Mouse (Mus musculus) limb, embryonic 14.5 days (tissue): ENCODE data around the gene Ttc27. TPM values are rescaled to one million over a fixed set of nuclear protein-coding genes. Genes with fewer than 3 reads are reported as not detected.

Experiments
- ATAC-seq: fragments of 200-750 bp; cut with Nextera tagmentation; 2 replicates; pipeline ENCODE4 v1.8.0; 2017; ENCODE audit warnings: low read depth, moderate number of reproducible peaks, moderate TSS enrichment; ENCODE audit not compliant: low FRiP score
- DNase-seq: peaks from one replicate; pipeline ENCODE4 v3.0.0-alpha.2; 2015; ENCODE audit warnings: low spot score
- H3K27ac ChIP-seq: fragments of 300-500 bp; sonication (generic); replicated peaks from 2 replicates; pipeline ENCODE4 v1.5.1; 2014; ENCODE audit warnings: low read depth, mild to moderate bottlenecking, low read length, moderate library complexity, mixed read lengths
- H3K27me3 ChIP-seq: fragments of 300-500 bp; sonication (generic); 2 replicates; pipeline ENCODE4 v1.6.1; 2014; ENCODE audit warnings: low read length, mixed read lengths; ENCODE audit not compliant: control insufficient read depth, insufficient read depth
- H3K36me3 ChIP-seq: fragments of 300-500 bp; sonication (generic); 2 replicates; pipeline ENCODE4 v1.6.1; 2014; ENCODE audit warnings: mild to moderate bottlenecking, low read length, moderate library complexity, mixed read lengths; ENCODE audit not compliant: control insufficient read depth, insufficient read depth
- H3K4me1 ChIP-seq: fragments of 300-500 bp; sonication (generic); 2 replicates; pipeline ENCODE4 v1.6.1; 2014; ENCODE audit warnings: antibody characterized with exemption, low read length, mixed read lengths; ENCODE audit not compliant: control insufficient read depth, insufficient read depth
- H3K4me2 ChIP-seq: fragments of 300-500 bp; sonication (generic); replicated peaks from 2 replicates; pipeline ENCODE4 v1.6.1; 2014; ENCODE audit warnings: low read depth, mild to moderate bottlenecking, low read length, moderate library complexity; ENCODE audit not compliant: severe bottlenecking
- H3K4me3 ChIP-seq: fragments of 300-500 bp; sonication (generic); replicated peaks from 2 replicates; pipeline ENCODE4 v1.5.1; 2014; ENCODE audit warnings: low read length
- H3K9ac ChIP-seq: fragments of 300-500 bp; sonication (generic); 2 replicates; pipeline ENCODE4 v1.6.1; 2014; ENCODE audit warnings: mild to moderate bottlenecking, low read depth, low read length, moderate library complexity; ENCODE audit not compliant: severe bottlenecking
- H3K9me3 ChIP-seq: fragments of 300-500 bp; sonication (generic); 2 replicates; pipeline ENCODE4 v1.6.1; 2016; ENCODE audit warnings: low read length; ENCODE audit not compliant: control insufficient read depth
- POLR2A ChIP-seq: fragments of 200-500 bp; IDR thresholded peaks from 2 replicates; pipeline ENCODE4 v1.8.0; 2012; ENCODE audit warnings: inconsistent platforms, mild to moderate bottlenecking, moderate library complexity, borderline replicate concordance; ENCODE audit not compliant: insufficient read depth, insufficient read length; ENCODE audit errors: extremely low read depth
- WGBS: fragments of 180-500 bp; shearing (Covaris S2); extraction: QIAGEN DNeasy Blood & Tissue Kit; methylation state at CpG from one replicate; pipeline ENCODE4 v1.1.7; 2014; 5-methylcytosine and 5-hydroxymethylcytosine counted together
- polyA plus RNA-seq, 2 experiments: library from polyadenylated mRNA; depleted of rRNA in 1 of 2; stranded (reverse) in 1 of 2; unstranded in 1 of 2; fragments of >200 nt; fragmentation: Nextera tagmentation in 1 of 2; extraction: Ambion mirVana in 1 of 2; gene quantifications; 2 replicates each; pipeline versions ENCODE4 v1.2.1 to v1.2.3; 2012 to 2014

Ttc27 gene
- polyA plus RNA-seq, 2 experiments: 17.5 to 24.4 TPM

DNA sequence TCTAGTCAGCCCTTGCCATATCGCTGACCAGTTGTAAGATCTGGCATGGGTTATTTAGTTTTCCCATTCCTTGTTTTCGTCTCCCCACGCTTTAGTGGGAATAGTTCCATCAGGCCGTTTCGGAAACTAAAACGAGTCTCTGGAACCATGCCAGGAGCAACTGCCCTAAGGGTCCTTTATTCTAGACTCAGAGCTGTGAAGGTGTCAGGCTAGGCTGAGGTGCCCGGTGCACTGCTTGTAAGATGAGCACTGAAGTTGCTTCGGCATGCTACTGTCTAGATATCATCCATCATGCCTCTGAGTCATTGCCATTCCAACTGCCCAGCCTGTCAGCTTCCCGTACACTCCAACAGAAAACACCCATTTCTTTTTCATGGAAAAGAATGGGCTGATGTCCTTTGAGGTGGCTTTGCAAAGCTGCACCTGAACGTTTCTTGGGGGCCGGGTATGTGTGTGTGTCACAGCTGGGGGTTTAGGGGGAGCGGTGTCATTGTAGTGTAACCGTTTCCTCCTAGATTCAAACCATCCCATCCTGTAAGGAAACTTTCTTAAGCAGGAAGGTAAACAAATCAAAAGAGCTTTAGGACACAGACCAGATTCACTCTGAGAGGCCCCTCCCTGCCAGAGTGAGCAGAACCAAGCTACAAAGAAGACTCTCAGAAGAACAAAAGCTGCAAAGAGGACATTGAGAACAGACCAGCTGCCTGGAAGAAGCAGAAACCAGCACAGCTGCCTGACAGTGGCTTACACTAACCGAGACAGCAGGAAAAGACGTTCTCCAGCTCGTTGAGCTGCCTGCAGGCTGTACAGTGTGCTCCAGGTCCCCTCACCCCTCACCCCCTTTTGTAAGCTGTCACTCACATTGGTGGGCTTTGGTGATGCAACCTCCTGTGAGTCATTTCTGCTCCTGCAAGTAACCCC is 186.1 kb downstream of the Ttc27 start:
- no peak overlapping the region for H3K4me2 ChIP-seq
- H3K9ac ChIP-seq: no peak overlapping the region
- ATAC-seq: 0 out of 2 replicates have a peak, but pooled peaks have one; percentile 19
- no peaks in the 10 kb centered on the region for H3K27me3 ChIP-seq
- H3K4me3 ChIP-seq: no peak overlapping the region
- no peaks in the 10 kb centered on the region for H3K36me3 ChIP-seq
- peaks cover 11% of the 10 kb centered on the region for H3K4me1 ChIP-seq
- DNase-seq: peak; percentile 70
- H3K27ac ChIP-seq: 0 out of 2 replicates have a peak overlapping the region, but pooled peaks have one; percentile 19
- no peak for TF ChIP-seq POLR2A
- H3K9me3 ChIP-seq: no peaks in the 10 kb centered on the region
- WGBS: 36% methylated on average over 16 of the region's 16 CpGs

- WGBS: 89% methylated on average over 1 of the region's 1 CpGs
- H3K36me3 ChIP-seq: no peaks in the 10 kb centered on the region
- no peak for ATAC-seq
- H3K4me3 ChIP-seq: no peak overlapping the region
- H3K27me3 ChIP-seq: no peaks in the 10 kb centered on the region
- TF ChIP-seq POLR2A: no peak
- no peak overlapping the region for H3K27ac ChIP-seq
- H3K9me3 ChIP-seq: no peaks in the 10 kb centered on the region
- H3K9ac ChIP-seq: no peak overlapping the region
- DNase-seq: no peak
- peaks cover 11% of the 10 kb centered on the region for H3K4me1 ChIP-seq
- no peak overlapping the region for H3K4me2 ChIP-seq
Measured at GRCm38 (mm10) chr17:74904332-74904687, 186.8 kb downstream of the Ttc27 start.

DNA sequence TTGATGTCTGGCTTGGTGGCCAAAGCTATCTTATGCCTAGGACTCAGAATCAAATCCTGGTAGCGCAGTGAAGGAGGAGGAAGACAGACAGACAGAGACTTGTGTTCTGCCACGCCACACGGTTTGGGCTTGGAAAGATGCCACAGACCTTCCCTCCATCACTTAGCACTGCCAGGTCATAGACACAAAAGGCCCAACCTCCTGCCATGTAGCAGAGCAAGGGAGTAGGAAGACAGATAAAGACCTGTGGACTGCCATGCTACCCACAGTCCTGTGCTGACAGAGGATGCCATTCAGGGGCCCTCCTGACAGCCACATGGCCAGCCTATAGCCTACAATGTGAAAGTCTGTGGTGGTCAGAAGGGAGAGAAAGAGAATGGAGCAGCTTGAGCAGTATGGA is 187.4 kb downstream of the Ttc27 start:
- Histone ChIP-seq H3K9ac (no peak overlapping the region), H3K4me2 (no peak overlapping the region), H3K4me3 (no peak overlapping the region), H3K9me3 (no peaks in the 10 kb centered on the region), H3K4me1 (peaks cover 11% of the 10 kb centered on the region), H3K27ac (no peak overlapping the region), H3K27me3 (no peaks in the 10 kb centered on the region), H3K36me3 (no peaks in the 10 kb centered on the region)
- TF ChIP-seq POLR2A: no peak
- ATAC-seq: no peak
- DNase-seq: no peak
- WGBS: 100% methylated on average over 3 of the region's 3 CpGs

- Histone ChIP-seq H3K4me3 (no peak overlapping the region), H3K27ac (no peak overlapping the region), H3K27me3 (no peaks in the 10 kb centered on the region), H3K4me1 (no peaks in the 10 kb centered on the region), H3K36me3 (no peaks in the 10 kb centered on the region), H3K4me2 (no peak overlapping the region), H3K9me3 (peaks cover 5% of the 10 kb centered on the region; the same call in 1 of the 2 replicates), H3K9ac (no peak overlapping the region)
- ATAC-seq: no peak
- WGBS: 92% methylated on average over 2 of the region's 2 CpGs
- no peak for TF ChIP-seq POLR2A
- DNase-seq: peak; percentile 1
Measured at GRCm38 (mm10) chr17:74912995-74913394, 195.5 kb downstream of the Ttc27 start.

Other genes with a start within 250 kb of the Ttc27 start
- 35.5 and 36.9 TPM in 2 replicates for gene Yipf4, start 228.2 kb upstream of the Ttc27 start, polyA plus RNA-seq (2012; rRNA removed)
- 72.0 and 73.1 TPM in 2 replicates for gene Yipf4, start 228.2 kb upstream of the Ttc27 start, polyA plus RNA-seq (2014; fragmentation: Nextera tagmentation; extraction: Ambion mirVana)
- 96.5 and 119 TPM in 2 replicates for gene Birc6, start 189.4 kb upstream of the Ttc27 start, polyA plus RNA-seq (2012; rRNA removed)
- 87.3 and 98.7 TPM in 2 replicates for gene Birc6, start 189.4 kb upstream of the Ttc27 start, polyA plus RNA-seq (2014; fragmentation: Nextera tagmentation; extraction: Ambion mirVana)